Mouse (Mus musculus): ENCODE results near the gene Plin5.

DNA sequence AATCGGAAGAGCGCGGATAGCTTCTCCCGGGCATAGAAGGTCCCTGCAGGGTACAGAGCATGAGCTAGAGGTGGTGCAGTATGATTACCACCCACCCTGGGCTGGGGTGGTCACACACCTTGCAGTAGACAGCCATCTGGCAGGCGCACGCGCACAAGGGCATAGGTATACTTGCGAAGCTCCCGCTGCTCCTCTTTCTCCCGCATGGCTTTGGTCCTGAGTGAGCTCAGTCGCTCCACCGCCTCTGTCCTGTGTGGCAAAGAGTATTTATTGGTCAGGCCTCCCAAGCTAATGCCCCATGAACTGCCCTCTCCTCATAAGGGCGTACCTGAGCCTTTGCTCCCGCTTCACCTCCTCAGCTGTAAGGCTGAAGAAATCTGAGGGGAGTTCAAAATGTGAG is 48.3 kb downstream of the Plin5 start:
- TF ChIP-seq CTCF (conservative IDR thresholded peaks at IDR 0.05; ENCODE audit: low read length) = no peak
- TF ChIP-seq NANOG (IDR thresholded peaks at IDR 0.05; ENCODE audit: borderline replicate concordance, low read length) = no peak

Measured in E14TG2a.4 (cell line).